Mouse (Mus musculus): ENCODE results near the gene Rnls.

The Rnls gene

GRCm38 (mm10) chr19:33262421-33262820, 129.7 kb downstream of the Rnls start:
- no peak for DNase-seq (ENCODE audit: low read depth, low spot score)

DNA sequence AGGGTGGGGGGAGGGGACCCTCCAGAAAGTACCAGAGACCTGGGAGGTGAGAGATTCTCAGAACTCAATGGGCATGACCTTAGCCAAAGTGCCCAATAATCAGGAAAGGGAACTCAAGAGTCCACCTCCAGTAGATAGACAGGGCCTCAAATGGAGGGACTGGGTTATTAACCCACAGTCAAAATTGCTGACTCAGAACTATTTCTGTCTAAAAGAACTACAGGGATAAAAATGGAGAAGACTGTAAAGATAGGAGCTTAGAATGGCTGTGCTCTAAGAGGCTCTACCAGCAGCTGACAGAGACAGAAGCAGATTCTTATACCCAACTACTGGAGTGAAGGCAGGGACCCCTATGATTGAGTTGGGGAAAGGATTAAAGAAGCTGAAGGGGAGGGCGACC, 132.9 kb downstream of the Rnls start:
- DNase-seq (ENCODE audit: low read depth, low spot score) = no peak

DNA sequence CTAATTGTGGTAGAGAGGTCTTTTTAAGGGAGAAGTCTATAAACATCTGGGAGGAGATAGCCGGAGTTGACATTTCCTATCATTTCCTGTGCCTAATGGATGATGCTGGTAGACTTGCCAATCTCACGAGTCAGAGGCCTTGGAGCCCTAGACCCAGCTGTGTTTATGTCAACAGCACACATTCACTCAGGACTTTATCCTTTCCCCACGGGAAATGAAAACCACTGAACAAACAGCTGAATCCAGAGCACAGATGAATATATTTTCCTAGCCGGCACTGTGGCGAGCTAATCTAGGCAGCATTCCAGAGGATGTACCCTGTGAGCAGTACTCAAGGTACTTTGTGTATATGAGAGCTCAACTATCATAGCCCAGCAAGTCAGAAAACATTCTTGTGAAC, 138.2 kb downstream of the Rnls start:
- peak; percentile 18 for DNase-seq (ENCODE audit: low read depth, low spot score)

GRCm38 (mm10) chr19:33252226-33252625, 139.9 kb downstream of the Rnls start:
- DNase-seq (ENCODE audit: low read depth, low spot score) = no peak

DNA sequence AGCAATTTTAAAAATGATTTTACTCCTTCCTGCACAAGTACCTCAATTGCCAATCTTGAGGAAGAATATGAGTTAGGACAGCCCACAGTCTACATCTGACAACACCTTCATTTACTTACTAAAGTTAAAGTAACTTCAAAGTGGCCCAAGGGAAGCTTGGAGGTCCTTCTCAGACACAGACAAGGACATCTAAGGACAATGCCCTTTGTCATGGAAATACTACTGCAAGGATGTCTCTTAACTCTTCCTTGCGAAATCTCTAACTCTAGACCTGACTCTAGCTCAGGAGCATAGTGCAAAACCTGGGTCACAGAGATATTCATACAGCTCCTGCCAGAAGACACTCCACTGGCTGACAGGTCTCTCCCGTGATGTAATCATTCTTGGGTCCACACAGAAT, 147.9 kb downstream of the Rnls start:
- DNase-seq (ENCODE audit: low read depth, low spot score) = no peak

GRCm38 (mm10) chr19:33240386-33240785, 151.7 kb downstream of the Rnls start:
- DNase-seq (ENCODE audit: low read depth, low spot score) = no peak

GRCm38 (mm10) chr19:33232902-33233301, 159.2 kb downstream of the Rnls start:
- no peak for DNase-seq (ENCODE audit: low read depth, low spot score)

DNA sequence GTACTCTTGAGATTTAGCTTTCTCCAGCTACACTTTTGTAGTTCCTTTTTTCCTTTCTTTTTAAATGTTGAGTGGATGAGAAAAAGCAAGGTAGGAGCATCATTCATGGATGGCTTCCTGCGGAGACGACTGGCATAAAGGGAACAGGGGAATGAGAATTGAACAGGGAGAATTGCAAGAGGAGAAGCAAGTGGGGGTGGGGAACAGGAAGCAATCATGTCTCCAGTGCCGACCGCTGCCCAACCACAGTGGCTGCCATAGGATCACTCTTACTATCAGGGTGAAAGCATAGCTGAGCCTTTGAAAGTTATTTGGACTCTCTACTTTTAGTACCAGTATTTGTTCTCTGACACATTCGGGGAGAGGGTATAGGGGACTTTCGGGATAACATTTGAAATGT, 160.8 kb downstream of the Rnls start:
- DNase-seq (ENCODE audit: low read depth, low spot score) = no peak

DNA sequence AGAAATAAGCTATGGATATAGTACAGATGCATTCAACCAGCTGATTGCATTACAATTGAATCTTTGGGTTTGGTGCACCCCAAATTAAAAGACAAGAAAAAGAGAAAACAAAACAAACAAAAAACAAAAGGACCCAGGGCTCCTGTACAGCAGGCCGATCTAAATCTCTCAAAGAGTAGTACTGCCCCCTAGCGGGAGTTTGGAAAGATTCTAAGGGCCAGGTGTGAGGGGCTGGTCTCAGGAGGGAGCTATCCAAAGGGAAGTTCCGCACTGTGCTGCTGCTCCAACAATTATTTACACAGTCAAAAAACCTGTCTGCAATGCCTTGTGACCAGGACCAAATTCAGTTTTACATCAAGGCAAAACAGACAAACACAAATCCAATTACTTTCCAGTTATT, 165.1 kb downstream of the Rnls start:
- peak; percentile 86 for DNase-seq (ENCODE audit: low read depth, low spot score)

GRCm38 (mm10) chr19:33225858-33226705, 166.0 kb downstream of the Rnls start:
- DNase-seq (ENCODE audit: low read depth, low spot score) = no peak

GRCm38 (mm10) chr19:33225002-33225376, 167.1 kb downstream of the Rnls start:
- DNase-seq (ENCODE audit: low read depth, low spot score) = no peak

- peak; percentile 54 for DNase-seq (ENCODE audit: low read depth, low spot score)
These were observed 167.7 kb downstream of the Rnls start for GRCm38 (mm10) chr19:33224181-33225001.

DNA sequence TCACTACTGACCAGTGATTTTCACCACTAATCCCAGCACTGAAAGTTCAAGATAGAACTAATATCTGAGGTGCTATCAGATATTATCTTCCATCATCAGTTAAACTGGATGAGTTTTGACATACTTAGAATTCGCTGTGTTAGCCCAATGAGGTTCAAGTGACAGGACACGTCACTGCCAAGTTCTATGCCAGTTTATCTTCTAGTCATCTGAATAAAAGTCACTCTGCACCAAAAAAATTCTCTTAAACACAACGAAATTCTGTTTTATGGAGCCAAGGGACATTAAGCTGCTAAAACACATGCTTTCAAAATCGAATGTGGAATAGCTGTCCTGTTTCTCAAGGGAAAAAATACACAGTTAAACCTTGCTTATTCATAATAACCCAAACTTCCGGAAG, 168.3 kb downstream of the Rnls start:
- no peak for DNase-seq (ENCODE audit: low read depth, low spot score)

GRCm38 (mm10) chr19:33223276-33223675, 168.8 kb downstream of the Rnls start:
- peak; percentile 18 for DNase-seq (ENCODE audit: low read depth, low spot score)

DNA sequence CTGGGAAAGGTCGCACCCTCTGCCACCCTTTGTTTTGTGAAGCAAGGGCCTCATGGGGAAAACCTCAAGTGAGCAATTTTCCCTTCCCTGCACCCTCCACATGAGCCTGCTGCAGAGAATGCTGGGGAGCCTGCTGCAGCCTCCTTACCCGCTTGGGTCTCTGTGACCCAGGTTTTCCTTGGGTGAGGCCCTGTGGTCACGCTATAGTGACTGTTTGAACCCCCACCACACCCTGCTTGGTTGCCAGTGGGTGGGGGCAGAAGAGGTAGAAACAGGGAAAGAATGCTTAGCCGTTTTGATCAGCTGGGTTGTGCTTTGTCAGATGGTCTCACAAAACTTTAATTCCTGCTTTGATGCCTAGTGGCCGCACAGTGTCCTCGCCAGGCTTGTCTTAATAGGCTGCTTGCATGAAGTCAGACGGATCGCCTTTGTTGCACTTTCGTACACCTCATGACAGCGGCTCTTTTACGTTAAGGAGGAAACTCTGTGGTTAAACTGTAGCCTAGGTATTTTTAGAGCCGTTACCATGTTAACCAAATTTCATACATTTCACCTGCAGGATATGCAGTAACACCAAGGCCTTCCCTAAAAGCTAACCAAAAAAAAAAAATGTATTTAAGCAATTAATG, 169.4 kb downstream of the Rnls start:
- DNase-seq (ENCODE audit: low read depth, low spot score) = no peak

DNA sequence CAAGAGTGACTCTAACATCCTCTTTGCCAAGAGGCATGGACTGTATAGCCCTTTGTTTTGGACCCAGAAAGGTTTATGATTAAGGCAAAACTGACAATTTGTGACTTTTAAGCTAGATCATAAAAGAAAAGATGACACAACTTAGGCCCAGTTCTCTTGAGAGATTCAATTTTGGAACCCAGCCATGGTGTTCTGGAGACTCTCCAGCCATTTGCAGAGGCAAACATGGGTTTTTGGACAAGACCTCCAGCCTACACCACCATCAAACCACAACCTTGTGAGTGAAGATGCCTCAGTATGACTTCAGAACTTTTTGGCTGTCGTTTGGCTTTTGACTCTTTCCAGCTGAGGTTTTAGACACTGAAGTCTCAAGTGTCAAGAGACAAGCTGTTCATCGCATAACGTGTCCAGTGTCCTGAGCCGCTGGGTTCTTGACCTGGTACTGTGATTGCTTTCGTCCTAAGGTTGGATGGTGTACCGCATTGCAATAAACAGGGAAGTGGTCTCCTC, 174.2 kb downstream of the Rnls start:
- DNase-seq (ENCODE audit: low read depth, low spot score) = no peak

DNA sequence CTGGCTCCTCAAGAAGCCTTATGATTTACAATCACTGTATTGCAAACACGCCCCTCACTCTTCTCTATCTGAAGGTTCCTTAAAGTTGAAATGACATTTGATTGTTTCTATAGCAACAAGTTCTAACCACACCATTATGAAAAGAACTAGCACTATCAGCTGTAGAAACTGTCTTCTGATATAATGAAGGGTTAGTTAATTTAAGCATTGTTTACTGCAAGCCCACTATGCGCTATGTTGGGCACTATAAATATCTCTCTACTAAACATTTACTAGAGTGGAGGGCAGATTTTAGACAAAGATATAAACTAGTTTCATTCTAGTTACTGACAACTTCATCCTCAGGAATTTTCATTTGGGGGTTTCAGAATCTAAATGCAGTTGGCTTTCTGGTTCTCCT, 182.4 kb downstream of the Rnls start:
- no peak for DNase-seq (ENCODE audit: low read depth, low spot score)

DNA sequence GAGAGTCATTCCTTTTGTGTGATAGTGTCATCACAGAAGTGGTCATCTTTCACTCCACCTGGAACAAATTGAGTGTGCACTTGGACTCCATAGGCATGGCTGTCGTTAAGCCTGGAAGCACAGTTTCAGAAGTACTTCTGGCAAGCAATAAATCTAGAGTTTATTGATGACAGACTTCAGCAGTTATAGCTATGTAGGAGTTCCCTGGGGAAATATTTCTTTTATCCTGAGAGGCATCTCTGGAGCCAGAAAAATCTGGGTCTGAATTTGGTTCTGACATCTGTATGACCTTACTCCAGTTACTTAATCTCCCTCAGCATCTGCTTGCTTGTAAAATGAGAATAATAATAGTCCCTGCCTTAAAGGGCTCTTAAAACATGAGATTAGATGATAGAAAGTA, 184.1 kb downstream of the Rnls start:
- DNase-seq (ENCODE audit: low read depth, low spot score) = peak; percentile 39

DNA sequence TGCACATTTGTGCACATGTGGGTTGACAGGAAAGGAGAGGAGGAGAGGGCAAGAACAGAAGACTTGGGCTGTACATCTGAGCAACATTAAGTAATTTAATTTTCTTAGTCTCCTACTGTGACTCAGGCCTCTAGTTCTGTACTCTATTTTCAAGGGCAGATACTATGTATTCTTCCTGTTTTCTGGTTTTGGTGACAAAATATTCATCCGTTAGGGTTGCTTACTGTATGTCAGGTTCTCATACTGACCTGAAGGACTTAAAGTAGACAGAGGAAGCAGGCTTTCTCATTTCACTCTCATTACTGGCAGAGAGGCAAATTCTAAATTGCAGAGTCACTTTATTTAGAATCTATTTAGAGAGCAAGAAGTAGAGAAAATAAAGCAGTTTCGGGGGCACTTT, 186.7 kb downstream of the Rnls start:
- no peak for DNase-seq (ENCODE audit: low read depth, low spot score)

- no peak for DNase-seq (ENCODE audit: low read depth, low spot score)
These were observed 189.7 kb downstream of the Rnls start for GRCm38 (mm10) chr19:33202422-33202821.

DNA sequence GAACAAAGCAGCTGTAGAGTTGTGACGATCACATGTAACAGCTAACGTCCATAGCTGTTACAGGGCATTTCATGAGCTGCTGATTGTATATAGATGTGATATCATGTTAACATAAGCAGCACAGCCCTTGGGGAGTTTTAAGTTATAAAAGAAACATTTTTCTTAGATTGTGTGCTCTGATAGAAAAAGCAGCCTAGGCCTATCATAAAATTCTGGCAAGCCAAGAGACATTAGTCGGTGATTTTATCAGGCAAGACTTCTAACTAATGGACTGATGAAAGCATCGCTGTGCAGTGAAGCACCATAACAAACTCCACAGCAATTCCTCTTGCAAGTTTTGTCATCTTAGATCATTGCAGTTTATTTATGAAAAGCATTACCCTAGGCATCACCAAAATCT, 190.9 kb downstream of the Rnls start:
- no peak for DNase-seq (ENCODE audit: low read depth, low spot score)

GRCm38 (mm10) chr19:33192064-33192463, 200.0 kb downstream of the Rnls start:
- DNase-seq (ENCODE audit: low read depth, low spot score) = no peak

Data from mesoderm, embryonic 11.5 days (tissue).